Mouse (Mus musculus): Measurements from ENCODE around the gene Ppp1r1b. TPM values are rescaled to one million over a fixed set of nuclear protein-coding genes. Genes with fewer than 3 reads are reported as not detected.

Ppp1r1b gene
- polyA plus RNA-seq, 1 experiment from 2014 or later = 8.1 TPM

DNA sequence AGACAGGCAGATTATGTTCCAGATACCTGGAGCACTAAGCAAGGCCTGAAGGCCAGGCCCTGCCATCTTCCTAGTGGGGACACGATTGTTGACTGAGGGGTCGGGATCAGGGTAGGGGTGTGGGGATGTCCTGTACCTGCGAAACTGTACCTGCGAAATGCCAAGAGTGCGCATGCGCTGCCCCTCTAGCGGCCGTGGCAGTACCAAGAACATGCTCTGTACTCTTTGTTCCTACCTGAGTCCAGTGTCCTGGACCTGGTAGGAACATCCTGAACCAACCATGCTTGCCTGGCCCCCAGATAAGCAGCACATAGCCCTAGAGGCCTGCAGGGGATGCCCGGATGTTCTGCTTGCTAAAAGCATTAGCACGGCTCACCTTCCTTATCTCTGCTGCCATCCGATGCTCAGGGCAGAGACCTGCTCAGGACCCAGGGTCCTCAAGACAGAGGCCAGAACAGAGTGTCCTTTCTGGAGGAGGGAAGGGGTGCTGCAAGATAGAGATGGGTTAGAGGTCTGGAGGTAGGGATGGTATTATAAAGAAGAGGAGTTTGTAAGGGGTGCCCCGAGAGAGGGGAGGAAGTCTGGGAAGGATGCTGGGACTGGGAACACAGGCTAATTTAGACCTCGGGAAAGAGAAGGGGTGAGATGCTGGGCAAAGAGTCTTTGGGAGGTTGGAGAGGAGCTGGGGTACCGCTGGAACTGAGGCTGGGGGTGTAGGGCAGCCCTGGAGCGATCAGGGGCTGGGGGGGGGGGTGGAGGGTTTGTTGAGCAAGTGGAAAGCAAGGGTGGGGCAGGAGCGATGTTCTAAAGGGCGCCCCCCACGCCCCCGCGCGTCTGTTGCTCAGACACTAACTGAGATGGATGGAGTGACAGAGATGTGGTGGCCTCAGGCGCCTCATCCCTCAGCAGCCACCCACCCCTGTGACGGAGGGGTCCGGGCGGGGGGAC lies 37.7 kb downstream of the Ppp1r1b start, which contains the start of gene Pnmt:
TSS of gene Pnmt (plus strand) at position 813 of the 948 bp plus-strand sequence.
- no peaks in the 10 kb centered on the region for H3K9me3 ChIP-seq
- peak within 1 kb of the TSS; percentile 91 for H3K27ac ChIP-seq
- H3K36me3 ChIP-seq = peaks cover 6% of the 10 kb centered on the region; the same call in 1 of the 2 replicates
- H3K4me3 ChIP-seq = peak within 1 kb of the TSS; percentile 50
- peaks cover 69% of the 10 kb centered on the region for H3K27me3 ChIP-seq (ENCODE audit: insufficient read depth, poor library complexity, severe bottlenecking)
- no peak for DNase-seq (ENCODE audit: low spot score)
- peaks cover 90% of the 10 kb centered on the region for H3K4me1 ChIP-seq
- 44% methylated on average over 25 of the region's 25 CpGs for WGBS

DNA sequence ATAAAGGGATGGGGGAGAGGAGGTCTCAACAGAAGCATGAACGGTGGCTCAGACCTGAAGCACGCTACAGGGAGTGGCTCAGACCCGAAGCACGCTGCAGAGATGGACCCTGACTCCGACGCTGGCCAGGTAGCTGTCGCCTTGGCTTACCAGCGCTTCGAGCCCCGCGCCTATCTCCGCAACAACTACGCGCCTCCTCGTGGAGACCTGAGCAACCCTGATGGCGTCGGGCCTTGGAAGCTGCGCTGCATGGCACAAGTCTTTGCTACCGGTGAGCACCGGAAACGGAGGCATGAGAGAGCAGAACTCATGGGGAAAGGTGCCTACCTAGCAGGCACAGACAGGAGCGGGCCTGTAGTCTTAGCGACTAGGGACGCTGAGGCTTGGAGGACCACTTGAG lies 38.4 kb downstream of the Ppp1r1b start:
- Histone ChIP-seq H3K4me1 (peaks cover 97% of the 10 kb centered on the region), H3K27me3 (ENCODE audit: insufficient read depth, poor library complexity, severe bottlenecking) (peaks cover 75% of the 10 kb centered on the region)
- DNase-seq (ENCODE audit: low spot score) = no peak

DNA sequence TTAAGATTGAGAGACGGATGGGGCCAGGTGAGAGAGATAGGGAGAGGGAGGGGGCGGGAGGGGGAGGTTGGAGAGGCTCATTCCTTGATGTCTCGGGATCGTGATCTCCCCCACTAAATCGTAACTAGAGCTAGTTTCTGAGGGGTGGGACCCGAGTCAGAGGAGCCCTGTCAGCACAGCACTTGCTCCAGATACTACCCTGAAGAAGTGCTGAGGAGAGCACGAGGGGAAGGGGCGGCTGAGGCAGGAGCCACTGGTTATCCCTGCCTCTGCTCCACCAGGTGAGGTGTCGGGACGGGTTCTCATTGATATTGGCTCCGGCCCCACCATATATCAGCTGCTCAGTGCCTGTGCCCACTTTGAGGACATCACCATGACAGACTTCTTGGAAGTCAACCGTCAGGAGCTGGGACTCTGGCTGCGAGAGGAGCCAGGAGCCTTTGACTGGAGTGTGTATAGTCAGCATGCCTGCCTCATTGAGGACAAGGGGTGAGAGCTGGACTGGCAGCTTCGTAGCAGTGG lies 38.9 kb downstream of the Ppp1r1b start:
- H3K27me3 ChIP-seq (ENCODE audit: insufficient read depth, poor library complexity, severe bottlenecking) = peaks cover 81% of the 10 kb centered on the region
- WGBS = 44% methylated on average over 14 of the region's 14 CpGs
- H3K4me3 ChIP-seq = peak overlapping the region; percentile 47
- DNase-seq (ENCODE audit: low spot score) = no peak
- peak overlapping the region; percentile 91 for H3K27ac ChIP-seq
- 0 out of 2 replicates have a peak, but pooled peaks cover 2% of the 10 kb centered on the region for H3K36me3 ChIP-seq
- no peaks in the 10 kb centered on the region for H3K9me3 ChIP-seq
- H3K4me1 ChIP-seq = peaks cover 98% of the 10 kb centered on the region

More for the DNA sequence above, 38.4 kb downstream of the Ppp1r1b start:
- Histone ChIP-seq H3K36me3 (peaks cover 2% of the 10 kb centered on the region; the same call in 1 of the 2 replicates), H3K9me3 (no peaks in the 10 kb centered on the region), H3K27ac (peak overlapping the region; percentile 91), H3K4me3 (peak overlapping the region; percentile 47)
- WGBS = 11% methylated on average over 24 of the region's 24 CpGs

DNA sequence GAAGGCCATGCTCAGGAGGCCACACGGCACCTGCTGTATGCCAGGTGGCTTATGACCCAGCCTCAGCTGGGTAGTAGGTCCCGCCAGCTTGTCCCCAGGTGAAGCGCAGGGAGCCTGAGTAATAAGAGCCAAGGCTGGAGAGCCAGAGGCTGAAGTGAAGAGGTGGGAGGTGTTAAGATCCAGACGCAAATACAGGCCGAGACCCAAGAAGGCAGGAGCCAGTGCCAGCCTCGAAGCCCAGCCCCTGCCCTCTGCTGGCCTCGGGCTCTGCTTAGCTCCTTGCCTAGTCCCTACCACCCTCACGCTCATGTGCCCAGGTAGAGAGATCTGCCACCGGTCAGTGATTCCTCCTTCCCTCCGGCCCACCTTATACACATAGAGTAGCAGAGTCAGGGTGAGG lies 40.1 kb downstream of the Ppp1r1b start:
- peaks cover 100% of the 10 kb centered on the region for H3K4me1 ChIP-seq
- no peak overlapping the region for H3K4me3 ChIP-seq
- WGBS = 73% methylated on average over 10 of the region's 10 CpGs
- H3K27me3 ChIP-seq (ENCODE audit: insufficient read depth, poor library complexity, severe bottlenecking) = peaks cover 84% of the 10 kb centered on the region
- DNase-seq (ENCODE audit: low spot score) = no peak
- H3K27ac ChIP-seq = peak overlapping the region; percentile 91; the same call in 1 of the 2 replicates
- no peaks in the 10 kb centered on the region for H3K9me3 ChIP-seq
- 0 out of 2 replicates have a peak, but pooled peaks cover 2% of the 10 kb centered on the region for H3K36me3 ChIP-seq

DNA sequence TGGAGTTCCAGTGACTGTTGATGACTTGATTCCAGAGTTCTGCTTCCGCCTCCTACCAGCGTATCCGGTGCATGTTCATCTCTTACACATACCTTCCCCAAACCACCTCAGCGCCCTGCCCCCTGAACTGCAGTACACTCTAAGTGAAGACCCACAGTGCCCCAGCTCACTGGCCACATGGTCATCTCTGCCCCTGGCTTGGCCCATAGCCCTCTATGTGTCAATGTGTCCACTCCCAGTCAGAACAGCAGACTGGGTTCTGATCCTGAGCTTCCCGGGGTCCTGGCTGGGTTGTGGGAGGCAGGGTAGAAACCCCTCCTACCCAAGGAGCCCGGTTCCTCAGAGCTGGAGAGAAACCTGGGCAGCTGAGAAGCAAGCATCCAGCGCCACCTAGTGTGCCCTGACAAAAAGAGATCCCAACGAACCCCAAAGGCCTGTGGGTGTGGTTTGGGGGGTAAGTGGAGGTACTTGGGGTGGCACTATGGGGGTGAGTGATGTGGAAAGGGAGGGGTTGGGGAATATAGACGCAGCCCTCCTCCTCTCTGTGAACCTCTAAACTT lies 41.1 kb downstream of the Ppp1r1b start:
- Histone ChIP-seq H3K9me3 (no peaks in the 10 kb centered on the region), H3K27me3 (ENCODE audit: insufficient read depth, poor library complexity, severe bottlenecking) (peaks cover 79% of the 10 kb centered on the region), H3K4me1 (peaks cover 100% of the 10 kb centered on the region), H3K36me3 (0 out of 2 replicates have a peak, but pooled peaks cover 2% of the 10 kb centered on the region), H3K27ac (peak overlapping the region; percentile 91; the same call in 1 of the 2 replicates), H3K4me3 (no peak overlapping the region; the same call in 1 of the 2 replicates)
- no peak for DNase-seq (ENCODE audit: low spot score)
- WGBS = 18% methylated on average over 9 of the region's 9 CpGs

DNA sequence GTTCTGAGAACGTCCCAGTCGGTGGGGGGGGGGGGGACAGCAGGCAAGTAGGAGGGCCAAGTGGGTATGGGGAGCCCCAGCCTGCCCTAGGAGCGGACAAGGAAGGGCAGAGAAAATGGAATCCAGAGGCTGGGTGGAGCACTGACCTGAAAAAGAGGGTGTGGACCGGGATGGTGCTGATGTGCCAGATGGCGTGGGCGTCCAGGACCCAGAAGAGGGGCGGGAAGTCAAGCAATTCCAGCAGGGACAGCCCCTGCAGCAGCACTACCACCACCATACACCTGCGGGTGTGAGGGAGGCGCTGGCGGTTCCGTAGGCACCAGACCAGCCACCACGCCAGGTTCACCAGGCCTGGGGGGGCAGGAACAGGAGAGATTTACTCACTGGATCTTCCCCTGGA lies 41.9 kb downstream of the Ppp1r1b start:
- peak overlapping the region; percentile 91 for H3K27ac ChIP-seq
- H3K36me3 ChIP-seq = 0 out of 2 replicates have a peak, but pooled peaks cover 2% of the 10 kb centered on the region
- H3K9me3 ChIP-seq = no peaks in the 10 kb centered on the region
- WGBS = 69% methylated on average over 12 of the region's 12 CpGs
- H3K27me3 ChIP-seq (ENCODE audit: insufficient read depth, poor library complexity, severe bottlenecking) = peaks cover 71% of the 10 kb centered on the region
- H3K4me3 ChIP-seq = no peak overlapping the region
- H3K4me1 ChIP-seq = peaks cover 100% of the 10 kb centered on the region
- no peak for DNase-seq (ENCODE audit: low spot score)

DNA sequence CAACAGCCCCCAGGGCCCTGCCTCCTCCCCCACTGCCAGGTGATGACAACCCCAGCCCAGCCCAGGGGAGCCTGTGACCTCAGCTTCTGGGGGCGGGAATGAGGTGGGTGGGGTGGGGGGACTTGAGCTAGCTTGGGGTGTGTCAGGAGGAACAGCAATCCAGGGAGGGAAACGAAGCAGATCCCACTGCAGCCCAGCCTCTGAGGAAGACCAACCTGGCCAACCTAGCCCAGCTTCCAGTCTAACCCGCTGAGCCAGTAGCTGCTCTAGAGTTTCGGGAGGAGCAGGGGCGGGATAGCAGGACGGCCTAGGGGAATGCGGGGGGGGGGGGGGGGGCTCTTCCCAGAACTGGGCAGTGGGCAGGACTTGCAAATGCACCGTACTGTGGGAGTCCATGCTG lies 43.8 kb downstream of the Ppp1r1b start:
- DNase-seq (ENCODE audit: low spot score) = no peak
- 5% methylated on average over 8 of the region's 8 CpGs for WGBS
- Histone ChIP-seq H3K27ac (peak overlapping the region; percentile 91), H3K36me3 (0 out of 2 replicates have a peak, but pooled peaks cover 7% of the 10 kb centered on the region), H3K4me1 (peaks cover 95% of the 10 kb centered on the region), H3K27me3 (ENCODE audit: insufficient read depth, poor library complexity, severe bottlenecking) (peaks cover 52% of the 10 kb centered on the region), H3K4me3 (peak overlapping the region; percentile 39), H3K9me3 (no peaks in the 10 kb centered on the region)

DNA sequence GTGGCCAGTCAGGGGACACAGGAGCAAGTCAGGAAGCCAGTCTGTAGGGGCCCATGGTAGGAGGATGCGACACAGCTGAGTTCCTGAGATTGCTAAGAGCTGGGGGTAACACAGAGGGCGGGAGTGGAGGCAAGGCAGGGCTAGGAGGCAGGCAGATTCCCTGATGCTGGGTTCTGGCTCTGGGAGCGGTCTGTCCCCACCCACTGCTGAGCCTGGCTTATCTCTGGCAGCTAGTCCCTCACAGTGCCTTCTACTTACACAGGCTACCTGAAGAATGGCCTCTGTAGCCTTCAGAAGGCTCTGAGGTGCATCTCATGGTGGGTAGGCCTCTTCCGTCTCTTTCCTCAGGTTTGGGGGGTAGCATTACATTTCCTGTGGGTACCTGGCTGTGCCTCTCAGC lies 44.4 kb downstream of the Ppp1r1b start:
- H3K4me1 ChIP-seq = peaks cover 91% of the 10 kb centered on the region
- H3K27ac ChIP-seq = peak overlapping the region; percentile 91
- H3K36me3 ChIP-seq = peaks cover 9% of the 10 kb centered on the region
- no peak for DNase-seq (ENCODE audit: low spot score)
- H3K4me3 ChIP-seq = peak overlapping the region; percentile 39
- WGBS = 13% methylated on average over 4 of the region's 4 CpGs
- no peaks in the 10 kb centered on the region for H3K9me3 ChIP-seq
- H3K27me3 ChIP-seq (ENCODE audit: insufficient read depth, poor library complexity, severe bottlenecking) = peaks cover 46% of the 10 kb centered on the region

DNA sequence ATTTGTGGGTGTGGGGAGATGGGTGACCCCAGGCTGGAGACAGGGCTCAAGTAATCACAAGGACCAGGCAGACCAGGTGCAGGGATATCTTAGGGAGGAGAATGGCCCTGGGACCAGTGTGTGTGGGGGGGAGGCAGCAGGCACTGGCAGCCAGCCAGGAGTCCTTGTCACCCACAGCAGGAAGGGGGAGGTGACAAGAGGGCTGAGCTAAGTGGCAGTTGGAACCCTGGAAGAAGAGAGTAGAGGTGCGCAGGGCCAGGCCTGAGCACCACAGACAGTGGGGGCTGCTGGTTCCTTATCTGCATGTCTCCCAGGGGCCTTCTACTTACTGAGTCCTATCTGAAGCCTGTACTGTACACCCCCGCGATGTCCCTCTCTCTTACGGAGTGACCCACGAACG lies 45.1 kb downstream of the Ppp1r1b start:
- peaks cover 87% of the 10 kb centered on the region for H3K4me1 ChIP-seq
- peaks cover 39% of the 10 kb centered on the region for H3K27me3 ChIP-seq (ENCODE audit: insufficient read depth, poor library complexity, severe bottlenecking)
- peak overlapping the region; percentile 91 for H3K27ac ChIP-seq
- peaks cover 11% of the 10 kb centered on the region for H3K36me3 ChIP-seq
- no peaks in the 10 kb centered on the region for H3K9me3 ChIP-seq
- WGBS = 20% methylated on average over 6 of the region's 6 CpGs
- peak; percentile 91 for DNase-seq (ENCODE audit: low spot score)
- peak overlapping the region; percentile 19; the same call in 1 of the 2 replicates for H3K4me3 ChIP-seq

DNA sequence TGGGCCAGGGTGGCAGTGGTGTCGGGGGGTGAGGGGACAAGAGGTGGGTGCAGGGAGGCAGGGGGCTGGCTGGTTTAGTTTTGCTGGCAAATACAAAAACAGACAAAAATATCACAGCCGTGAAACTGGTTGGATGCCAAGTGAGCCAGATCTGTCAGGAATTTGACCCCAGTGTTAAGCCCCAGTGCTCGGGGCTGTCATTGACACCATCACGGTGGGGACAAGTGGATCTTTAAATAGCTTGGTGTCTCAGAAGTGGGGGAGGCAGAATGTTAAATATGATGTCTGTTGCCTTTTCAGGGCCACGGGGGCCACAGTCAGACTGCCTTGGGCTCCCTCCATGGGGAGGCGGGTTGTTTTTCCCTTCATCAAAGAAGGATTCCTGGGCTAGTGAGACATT lies 46.1 kb downstream of the Ppp1r1b start:
- 20% methylated on average over 6 of the region's 6 CpGs for WGBS

DNA sequence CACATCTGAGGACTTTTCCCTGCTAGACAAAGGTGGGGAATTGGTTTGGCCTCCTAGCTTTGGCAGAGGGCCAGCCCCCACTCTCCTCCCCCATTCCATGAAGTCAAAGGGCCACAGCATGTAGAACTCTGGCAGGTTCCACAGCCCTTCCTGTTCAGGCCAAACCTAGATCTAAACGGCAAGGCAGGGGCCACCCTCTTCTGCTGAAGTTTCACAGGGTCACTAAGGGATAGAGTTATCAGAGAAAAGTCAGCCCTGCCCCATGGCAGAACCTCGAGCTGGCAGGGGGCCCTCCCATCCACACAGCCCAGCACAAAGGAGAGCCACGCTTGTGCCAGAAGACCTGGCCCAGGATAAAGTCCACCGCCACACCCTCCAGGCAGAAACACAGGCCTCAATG lies 46.8 kb downstream of the Ppp1r1b start:
- Histone ChIP-seq H3K27ac (peak overlapping the region; percentile 91), H3K4me1 (peaks cover 77% of the 10 kb centered on the region), H3K9me3 (no peaks in the 10 kb centered on the region), H3K4me3 (no peak overlapping the region), H3K27me3 (ENCODE audit: insufficient read depth, poor library complexity, severe bottlenecking) (peaks cover 24% of the 10 kb centered on the region), H3K36me3 (peaks cover 11% of the 10 kb centered on the region)
- no peak for DNase-seq (ENCODE audit: low spot score)
- 49% methylated on average over 4 of the region's 4 CpGs for WGBS

More for the DNA sequence above, 46.1 kb downstream of the Ppp1r1b start:
- Histone ChIP-seq H3K27me3 (ENCODE audit: insufficient read depth, poor library complexity, severe bottlenecking) (peaks cover 31% of the 10 kb centered on the region), H3K4me1 (peaks cover 77% of the 10 kb centered on the region), H3K4me3 (peak overlapping the region; percentile 28), H3K36me3 (peaks cover 11% of the 10 kb centered on the region), H3K9me3 (no peaks in the 10 kb centered on the region), H3K27ac (peak overlapping the region; percentile 91)
- peak; percentile 90 for DNase-seq (ENCODE audit: low spot score)

DNA sequence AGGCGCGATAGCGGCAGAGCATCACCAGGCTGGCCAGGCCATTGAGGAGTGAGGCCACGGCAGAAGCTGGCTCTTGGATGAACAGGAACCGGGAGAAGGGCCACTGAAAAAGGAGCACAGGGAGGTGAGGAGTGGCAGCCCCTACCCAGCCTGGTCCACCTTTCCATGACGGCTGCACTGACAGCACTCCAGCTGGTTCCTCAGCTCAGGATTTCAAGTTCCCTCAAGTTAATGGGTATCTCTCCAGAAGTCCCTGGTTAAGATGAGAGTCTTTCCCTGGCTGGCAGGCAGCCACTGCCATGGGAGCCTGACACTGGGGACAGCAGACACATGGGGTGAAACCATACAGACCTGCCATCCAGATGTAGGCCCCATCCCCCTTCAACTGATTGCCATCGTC lies 49.7 kb downstream of the Ppp1r1b start:
- 92% methylated on average over 7 of the region's 7 CpGs for WGBS
- H3K36me3 ChIP-seq = peaks cover 11% of the 10 kb centered on the region
- peak overlapping the region; percentile 98 for H3K27ac ChIP-seq
- DNase-seq (ENCODE audit: low spot score) = no peak
- peaks cover 57% of the 10 kb centered on the region for H3K4me1 ChIP-seq
- no peaks in the 10 kb centered on the region for H3K9me3 ChIP-seq
- H3K27me3 ChIP-seq (ENCODE audit: insufficient read depth, poor library complexity, severe bottlenecking) = no peaks in the 10 kb centered on the region; the same call in 1 of the 2 replicates
- H3K4me3 ChIP-seq = no peak overlapping the region
